Mouse (Mus musculus) layer of hippocampus, postnatal 25 days (tissue): ENCODE data around the gene Tmem120a. TPM values are rescaled to one million over a fixed set of nuclear protein-coding genes. Genes with fewer than 3 reads are reported as not detected.

Experiments
- DNase-seq, 2 experiments: peaks; one replicate each; pipeline ENCODE4 v3.0.0; 2022; ENCODE audit warnings: mixed read lengths in 2 of 2, low spot score in 1 of 2; ENCODE audit errors: extremely low spot score in 1 of 2
- microRNA-seq, 2 experiments: library from miRNA; unstranded; fragments of <30 nt; microRNA quantifications; one replicate each; pipeline ENCODE4 v1.2.0; 2021
- total RNA-seq, 2 experiments: library from RNA; stranded (reverse); gene quantifications; 2 replicates each; pipeline ENCODE4 v1.2.3; 2021

Gene Tmem120a
- total RNA-seq, 2 experiments from 2014 or later = 16.3 to 20.4 TPM

DNA sequence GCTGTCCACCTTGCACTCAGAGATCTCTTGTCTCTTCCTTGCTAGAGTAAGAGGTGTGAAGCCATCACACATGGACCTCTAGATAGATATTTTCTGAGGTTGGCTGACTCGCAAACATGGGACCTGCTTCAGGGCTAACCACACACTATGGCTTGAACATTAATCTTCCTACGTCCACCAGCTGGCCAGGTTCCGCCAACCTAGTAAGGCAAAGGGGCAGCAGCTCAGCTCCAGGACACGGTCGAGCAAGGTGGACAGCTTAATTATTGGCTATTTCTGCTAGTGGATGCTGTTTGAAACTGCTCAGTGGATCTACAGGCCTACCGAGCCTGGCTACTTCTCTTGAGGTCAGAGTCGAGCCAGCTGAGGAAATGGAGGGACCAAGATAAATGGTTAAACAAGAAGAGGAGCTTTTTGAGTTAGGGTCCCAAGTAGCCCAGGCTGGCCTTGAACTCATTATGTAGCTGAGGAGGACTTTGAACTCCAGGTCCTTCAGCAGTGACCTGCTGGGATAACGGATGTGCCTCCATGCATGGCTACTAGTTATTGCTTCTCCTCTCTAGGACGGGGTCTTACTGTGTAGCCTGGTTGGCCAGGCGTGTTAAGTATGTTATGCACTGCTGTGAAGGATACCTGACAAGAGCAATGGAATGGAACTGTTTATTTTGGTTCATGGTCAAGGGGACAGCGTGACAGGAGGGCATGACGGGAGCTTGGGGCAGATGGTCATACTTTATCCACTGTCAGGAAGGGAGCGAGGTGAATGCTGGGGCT, 32.5 kb downstream of the Tmem120a start:
- no peak for DNase-seq

DNA sequence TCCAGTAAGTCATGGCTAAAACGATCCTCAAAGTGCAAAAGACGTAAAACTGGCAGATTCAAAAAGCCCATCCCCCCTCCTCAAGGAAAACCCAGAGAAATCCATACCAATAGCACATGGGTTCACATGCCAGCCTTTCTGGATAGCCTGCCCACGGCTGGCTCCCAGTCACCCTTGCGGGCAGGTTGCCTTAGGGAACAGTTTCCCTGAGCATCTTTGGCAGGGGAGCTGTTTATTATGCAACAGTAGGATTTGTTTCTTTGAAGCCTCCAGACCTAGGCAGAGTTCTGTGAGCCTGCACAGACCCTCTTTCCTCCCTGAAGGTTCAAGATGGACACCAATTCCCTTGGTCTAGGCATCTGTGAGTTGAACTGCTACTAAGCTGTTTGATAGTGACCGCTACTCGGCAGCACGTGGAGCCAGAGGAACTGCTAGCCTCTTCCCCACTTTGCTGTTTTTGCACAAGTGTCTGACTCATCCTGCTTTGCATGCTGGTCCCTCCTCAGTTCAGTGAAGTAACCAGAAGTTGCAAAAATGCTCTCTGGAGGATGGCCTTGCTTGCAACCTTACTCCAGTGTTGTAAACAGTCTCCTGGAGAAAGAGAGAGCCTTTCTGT, 33.5 kb downstream of the Tmem120a start:
- no peak for DNase-seq

DNA sequence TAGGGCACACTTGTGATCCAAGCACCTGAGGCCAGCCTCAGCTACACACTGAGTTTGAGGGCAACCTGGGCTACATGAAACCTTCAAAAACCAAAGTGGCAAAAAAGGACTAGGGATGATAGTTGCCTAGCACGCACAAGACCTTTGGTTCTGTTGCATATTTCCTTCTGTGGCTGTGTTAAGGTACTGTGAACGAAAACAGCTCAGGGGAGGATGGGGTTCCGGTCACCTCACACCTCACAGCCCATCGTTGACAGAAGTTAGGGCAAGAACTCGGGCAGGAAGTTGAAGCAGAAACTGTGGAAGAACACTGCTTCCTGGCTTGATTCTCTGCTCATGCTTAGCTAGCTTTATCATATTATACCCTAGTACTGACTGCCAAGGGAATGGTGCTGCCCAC, 34.5 kb downstream of the Tmem120a start:
- no peak for DNase-seq

DNA sequence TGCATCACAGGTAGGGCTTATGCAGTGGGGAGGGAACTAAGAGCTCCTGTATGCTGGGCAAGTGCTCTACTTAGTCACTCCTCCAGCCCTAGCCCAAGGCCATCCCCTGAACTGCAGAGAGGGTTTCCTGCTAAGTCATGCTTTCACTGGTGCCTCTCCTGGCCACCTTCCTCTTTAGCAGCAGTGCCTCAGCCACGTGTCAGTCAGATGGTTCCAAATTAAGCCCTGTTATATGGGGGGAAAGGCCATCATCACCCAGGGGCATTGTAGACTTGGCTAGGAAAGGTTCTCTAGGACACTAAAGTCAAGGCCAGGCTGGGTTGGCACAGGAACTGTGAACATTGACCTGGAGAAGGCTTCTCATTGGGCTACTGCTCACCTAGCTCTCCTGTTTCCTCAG, 36.4 kb downstream of the Tmem120a start:
- no peak for DNase-seq

DNA sequence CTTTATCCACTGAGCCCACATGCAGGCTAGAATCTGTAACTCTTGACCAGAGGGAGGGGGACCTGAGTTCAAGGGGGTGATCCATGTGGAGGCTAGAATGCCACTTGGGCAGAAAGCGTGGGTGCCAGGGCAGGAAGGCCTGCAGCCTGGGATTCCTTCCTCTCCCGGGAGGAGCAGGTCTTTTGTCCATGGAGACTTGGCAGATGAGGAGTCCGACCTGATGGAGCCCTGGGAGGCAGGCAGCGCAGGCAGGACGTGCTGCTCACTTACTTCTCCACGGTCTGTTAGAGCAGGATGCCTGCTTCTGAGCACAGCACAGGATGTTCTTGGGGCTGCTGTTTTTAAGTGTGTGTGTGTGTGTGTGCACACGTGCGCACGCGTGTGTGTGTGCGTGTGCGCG, 37.2 kb downstream of the Tmem120a start:
- DNase-seq = no peak

DNA sequence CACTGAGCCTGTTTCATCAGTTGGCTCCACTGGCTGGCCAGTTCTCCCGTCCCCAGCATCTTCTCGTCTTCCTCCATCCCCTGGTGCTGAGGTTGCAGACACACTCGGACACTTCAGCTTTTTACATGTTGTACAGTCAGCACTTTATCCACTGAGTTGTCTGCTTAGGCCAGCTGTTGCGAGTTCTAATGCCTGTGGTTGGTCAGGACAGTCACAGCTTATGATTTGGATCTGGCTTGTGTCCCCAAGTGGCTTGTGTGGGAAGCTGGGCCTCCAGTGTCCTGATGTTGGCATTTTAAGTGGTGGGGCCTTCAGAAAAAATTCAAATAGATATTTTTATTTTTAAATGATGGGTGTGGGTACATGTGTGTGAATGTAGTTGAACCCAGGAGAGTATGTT, 38.9 kb downstream of the Tmem120a start:
- DNase-seq = no peak

DNA sequence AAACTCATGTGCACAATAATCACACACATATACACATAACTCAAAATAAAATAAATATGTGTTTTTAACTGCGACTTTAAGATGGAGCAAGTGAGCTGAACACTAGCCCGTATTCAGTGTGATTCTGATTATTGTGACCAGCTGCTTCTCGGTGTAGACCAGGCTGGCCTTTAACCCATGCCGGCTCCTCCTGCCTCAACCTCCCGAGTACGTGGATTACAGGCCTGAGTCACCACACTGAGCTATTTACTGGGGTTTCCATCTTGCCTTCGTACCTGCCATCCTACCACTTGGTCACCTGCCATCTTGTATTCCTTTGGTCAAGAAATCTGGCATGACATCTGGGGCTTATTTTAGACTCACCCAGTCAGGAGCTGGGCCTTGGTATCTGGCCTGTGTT, 40.8 kb downstream of the Tmem120a start:
- no peak for DNase-seq

DNA sequence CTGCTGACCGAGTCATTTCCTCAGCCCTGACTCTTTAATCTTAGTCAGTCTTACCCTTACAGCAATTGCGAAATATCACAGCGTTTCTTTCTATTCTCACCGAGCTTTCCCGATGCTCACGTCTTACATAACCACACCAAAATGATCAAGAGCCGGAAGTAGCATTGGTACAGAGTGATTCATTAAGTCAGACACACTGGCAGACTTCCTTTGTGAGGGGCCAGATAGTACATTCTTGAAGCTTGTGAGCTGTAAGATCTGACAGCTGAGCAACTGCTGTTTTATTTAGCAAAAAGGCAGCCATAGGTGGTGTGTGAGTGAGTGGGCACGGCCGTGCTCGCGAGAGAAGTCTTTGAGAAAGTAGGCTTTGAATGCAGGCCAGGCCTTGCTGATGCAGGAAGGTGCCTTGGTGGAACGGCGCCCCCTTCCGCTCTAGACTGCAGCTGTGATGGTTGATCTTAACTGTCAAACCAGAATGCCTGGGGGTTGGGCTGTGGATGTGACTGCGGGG, 41.5 kb downstream of the Tmem120a start:
- peak in 1 of 2 experiments; percentile 38 for DNase-seq

DNA sequence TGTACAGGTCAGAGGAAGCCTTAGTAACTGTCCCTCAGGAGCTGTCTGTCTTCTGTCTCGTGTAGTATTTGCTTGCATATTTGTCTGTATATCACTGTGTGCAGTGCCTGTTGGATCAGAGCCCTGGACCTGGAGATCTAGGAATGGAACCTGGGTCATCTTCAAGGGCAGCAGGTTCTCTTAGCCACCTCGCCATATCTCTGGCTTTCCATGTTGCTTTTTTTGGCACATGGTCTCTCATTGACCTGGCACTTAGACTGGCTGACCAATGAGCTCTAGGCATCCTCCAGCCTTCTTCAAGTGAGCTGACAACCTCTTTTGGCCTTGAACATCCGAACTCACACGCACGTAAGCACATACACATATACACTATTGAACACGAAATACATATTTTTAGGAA, 42.1 kb downstream of the Tmem120a start:
- DNase-seq = no peak

DNA sequence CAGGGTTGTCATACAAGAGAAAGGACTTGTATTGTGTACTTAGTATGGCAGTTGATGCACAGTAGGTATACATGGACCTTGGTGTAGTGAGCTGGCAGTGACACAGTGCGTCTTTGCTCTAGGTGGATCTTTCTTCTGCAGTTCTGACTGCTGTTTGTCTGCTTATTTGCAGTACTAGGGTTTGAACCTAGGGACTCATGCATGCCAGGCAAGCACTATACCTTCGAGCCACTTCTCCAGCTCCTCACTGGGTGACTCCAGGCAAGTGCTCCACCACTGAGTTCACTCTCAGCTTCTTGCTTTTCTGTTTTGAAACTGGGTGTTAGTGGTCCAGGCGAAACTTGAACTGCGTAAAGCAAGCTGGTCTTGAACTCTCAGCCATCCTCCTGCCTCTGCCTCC, 42.6 kb downstream of the Tmem120a start:
- no peak for DNase-seq

DNA sequence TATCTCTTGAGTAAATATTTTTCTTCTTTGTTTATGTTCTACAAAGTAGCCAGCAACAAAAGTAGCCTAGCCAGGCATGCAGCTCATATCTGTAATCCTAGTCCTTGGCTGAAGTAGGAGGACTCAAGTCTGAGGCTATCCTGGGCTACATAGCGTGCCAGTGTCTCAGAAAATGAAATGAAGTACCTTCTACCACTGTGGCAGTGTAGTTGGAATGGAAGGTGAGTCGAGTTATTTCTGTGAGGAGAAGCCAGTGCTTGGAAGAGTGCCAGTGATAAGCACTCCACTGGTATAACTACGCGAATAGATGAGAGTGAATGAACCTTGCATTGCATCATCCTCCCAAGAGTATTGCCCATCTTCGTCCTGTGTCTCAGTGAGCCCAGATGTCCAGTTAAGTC, 46.5 kb downstream of the Tmem120a start:
- DNase-seq = no peak

DNA sequence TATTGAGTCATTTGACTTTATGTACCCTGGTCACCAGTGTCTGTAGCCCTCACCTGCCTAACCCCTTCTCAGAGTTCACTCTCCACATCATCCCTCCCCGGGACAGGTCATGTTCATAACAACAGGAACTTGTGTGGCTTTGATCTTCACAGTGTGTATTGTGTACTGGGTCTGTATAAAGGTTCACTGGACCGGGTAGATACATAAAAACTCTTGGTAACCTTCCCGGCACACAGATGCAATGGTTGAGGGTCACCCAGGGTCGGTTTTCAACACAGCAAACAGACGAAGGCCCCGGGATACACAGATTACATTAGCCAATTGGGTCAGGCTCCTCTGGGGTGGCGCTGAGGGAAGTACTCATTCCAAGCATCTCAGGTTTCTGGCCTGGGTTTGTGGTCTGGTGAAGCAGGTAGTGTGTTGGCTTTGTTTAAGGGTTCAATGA, 48.9 kb downstream of the Tmem120a start:
- DNase-seq = no peak

DNA sequence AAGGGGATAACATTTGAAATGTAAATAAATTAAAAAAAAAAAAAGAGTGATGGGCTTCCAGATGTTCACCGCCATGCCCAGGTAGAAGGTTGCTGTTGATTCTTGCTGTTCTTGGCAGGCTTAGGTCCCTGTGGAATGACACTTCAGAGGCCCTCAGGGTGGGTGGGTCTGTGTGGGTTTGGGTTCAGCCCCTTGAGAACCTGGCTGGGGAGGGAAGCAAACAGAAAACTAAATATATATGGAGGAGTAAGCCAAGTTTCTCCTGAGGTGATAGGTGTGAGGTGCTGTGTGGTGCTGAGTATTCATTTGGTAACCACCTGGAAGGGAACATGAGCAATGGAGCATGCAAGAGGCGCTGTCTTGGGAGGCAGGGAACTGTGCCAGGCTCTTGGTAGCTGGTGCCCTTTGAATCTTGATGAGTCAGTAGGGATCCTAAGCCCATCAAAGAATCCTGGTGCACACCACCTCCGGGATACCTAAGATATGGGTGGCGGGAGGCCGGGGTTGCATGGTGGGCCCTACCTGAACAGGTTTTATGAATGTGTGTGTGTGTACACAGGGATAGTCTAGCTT, 50.9 kb downstream of the Tmem120a start:
- no peak for DNase-seq

DNA sequence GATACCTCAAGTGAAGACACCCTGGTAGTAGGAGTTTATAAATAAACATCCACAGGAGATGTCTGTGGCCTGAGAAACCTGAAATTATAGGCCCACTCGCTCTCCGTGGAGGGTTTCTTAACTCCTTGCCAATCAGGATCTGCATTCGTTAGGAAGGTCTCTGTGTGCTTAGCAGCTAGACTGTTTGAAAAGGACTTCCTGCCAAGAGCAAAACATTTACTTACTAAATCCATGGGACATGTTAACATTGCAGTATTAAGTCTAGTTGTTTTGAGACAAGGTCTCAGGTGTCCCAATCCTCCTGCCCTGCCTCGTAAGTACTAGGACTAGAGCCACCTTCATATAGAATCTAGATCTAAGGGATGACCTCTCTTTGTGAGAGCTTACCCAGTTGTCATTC, 53.0 kb downstream of the Tmem120a start:
- no peak for DNase-seq

DNA sequence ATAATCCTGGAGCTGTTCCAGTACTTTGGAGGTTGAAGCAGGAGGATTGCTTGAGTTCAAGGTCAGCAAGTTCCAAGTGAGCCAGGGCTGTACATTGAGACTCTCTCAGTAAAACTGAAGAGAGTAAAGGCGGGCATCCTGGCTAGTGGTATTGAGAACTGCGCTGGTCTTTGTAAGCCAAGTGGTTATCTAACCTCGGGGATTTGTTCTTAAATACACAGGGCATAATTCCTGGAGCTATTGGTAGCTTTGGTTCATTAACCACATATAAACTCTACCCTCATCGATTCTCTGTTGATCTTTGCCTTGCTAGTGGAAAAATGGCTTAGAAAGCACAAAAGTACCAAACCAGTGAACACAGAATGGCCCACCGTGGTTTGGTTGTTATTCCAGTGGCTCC, 53.8 kb downstream of the Tmem120a start:
- no peak for DNase-seq

Small RNA genes within 50 kb of the gene (microRNA-seq; reads per million reads assigned to microRNA genes)
- gene Mir7034 = 0.18 to 0.80 reads per million in 2 experiments

Other genes with a start within 250 kb of the Tmem120a start
- gene Hip1, start 199.3 kb downstream of the Tmem120a start, total RNA-seq = 10 to 100 TPM; 37.9 to 39.2 TPM
- not detected for gene Ccl26, start 180.9 kb downstream of the Tmem120a start, total RNA-seq
- under 1 TPM in 1 of 2 experiments, not detected in 1; 0.54 TPM for gene Ccl24, start 171.4 kb downstream of the Tmem120a start, total RNA-seq
- gene Rhbdd2, start 111.8 kb downstream of the Tmem120a start, total RNA-seq = 10 to 100 TPM; 80.1 to 81.0 TPM
- 100 to 1,000 TPM in 1 of 2 experiments, 10 to 100 TPM in 1; 100.0 to 102 TPM for gene Por, start 74.4 kb downstream of the Tmem120a start, total RNA-seq
- under 1 TPM in 1 of 2 experiments, not detected in 1; 0.40 TPM for gene Styxl1, start 33.9 kb upstream of the Tmem120a start, total RNA-seq
- 100 to 1,000 TPM; 397 to 426 TPM for gene Mdh2, start 34.0 kb upstream of the Tmem120a start, total RNA-seq
- 10 to 100 TPM; 62.7 to 81.7 TPM for gene Srrm3, start 62.4 kb upstream of the Tmem120a start, total RNA-seq
- gene Hspb1, start 143.5 kb upstream of the Tmem120a start, total RNA-seq = 10 to 100 TPM in 1 of 2 experiments, 1 to 10 TPM in 1; 7.7 to 14.4 TPM
- gene Ywhag, start 190.2 kb upstream of the Tmem120a start, total RNA-seq = 1,000 to 10,000 TPM; 1,286 to 1,307 TPM
- 1 to 10 TPM in 1 of 2 experiments, under 1 TPM in 1; 0.77 to 1.3 TPM for gene Ssc4d, start 230.1 kb upstream of the Tmem120a start, total RNA-seq
- not detected for gene Zp3, start 235.7 kb upstream of the Tmem120a start, total RNA-seq